Mouse (Mus musculus) limb, embryonic 11.5 days (tissue): ENCODE measurements around the gene Ifna6. TPM values are rescaled to one million over a fixed set of nuclear protein-coding genes. Genes with fewer than 3 reads are reported as not detected.
"Not testable (repeated sequence)": the region's sequence is repeated elsewhere in the genome, so short reads cannot be mapped to it uniquely, and the experiment has no call there.

Experiments
- ATAC-seq: fragments of 200-750 bp; cut with Nextera tagmentation; 2 replicates; pipeline ENCODE4 v1.8.0; 2017; ENCODE audit warnings: low read depth; ENCODE audit not compliant: insufficient number of reproducible peaks, low FRiP score, low TSS enrichment
- DNase-seq: peaks from one replicate; pipeline ENCODE4 v3.0.0-alpha.2; 2015; ENCODE audit warnings: low spot score
- H3K27ac ChIP-seq: fragments of 300-500 bp; sonication (generic); replicated peaks from 2 replicates; pipeline ENCODE4 v1.5.1; 2014; ENCODE audit warnings: low read depth, mild to moderate bottlenecking, low read length
- H3K27me3 ChIP-seq: fragments of 300-500 bp; sonication (generic); 2 replicates; pipeline ENCODE4 v1.6.1; 2014; ENCODE audit warnings: mild to moderate bottlenecking, low read length, mixed read lengths; ENCODE audit not compliant: control insufficient read depth, insufficient read depth
- H3K36me3 ChIP-seq: fragments of 300-500 bp; sonication (generic); 2 replicates; pipeline ENCODE4 v1.6.1; 2014; ENCODE audit warnings: mild to moderate bottlenecking, low read length, moderate library complexity, mixed read lengths; ENCODE audit not compliant: control insufficient read depth, insufficient read depth
- H3K4me1 ChIP-seq: fragments of 300-500 bp; sonication (generic); 2 replicates; pipeline ENCODE4 v1.6.1; 2014; ENCODE audit warnings: low read length, mixed read lengths; ENCODE audit not compliant: control insufficient read depth, insufficient read depth
- H3K4me2 ChIP-seq: fragments of 300-500 bp; sonication (generic); 2 replicates; pipeline ENCODE4 v1.6.1; 2014; ENCODE audit warnings: low read depth, mild to moderate bottlenecking, moderate library complexity; ENCODE audit not compliant: severe bottlenecking
- H3K4me3 ChIP-seq: fragments of 300-500 bp; sonication (generic); 2 replicates; pipeline ENCODE4 v1.5.1; 2014; ENCODE audit warnings: low read depth, low read length
- H3K9ac ChIP-seq: fragments of 300-500 bp; sonication (generic); 2 replicates; pipeline ENCODE4 v1.6.1; 2014; ENCODE audit warnings: mild to moderate bottlenecking, low read length
- H3K9me3 ChIP-seq: fragments of 300-500 bp; sonication (generic); 2 replicates; pipeline ENCODE4 v1.6.1; 2016; ENCODE audit warnings: low read length; ENCODE audit not compliant: control insufficient read depth
- WGBS: fragments of 180-500 bp; shearing (Covaris S2); extraction: QIAGEN DNeasy Blood & Tissue Kit; methylation state at CpG from one replicate; pipeline ENCODE4 v1.1.7; 2014; 5-methylcytosine and 5-hydroxymethylcytosine counted together
- polyA plus RNA-seq: library from polyadenylated mRNA; unstranded; fragments of >200 nt; fragmentation: Nextera tagmentation; extraction: Ambion mirVana; gene quantifications from 2 replicates; pipeline ENCODE4 v1.2.1, GENCODE M21; 2014

Ifna6 gene
- polyA plus RNA-seq, 1 experiment from 2014 or later, result not detected

DNA sequence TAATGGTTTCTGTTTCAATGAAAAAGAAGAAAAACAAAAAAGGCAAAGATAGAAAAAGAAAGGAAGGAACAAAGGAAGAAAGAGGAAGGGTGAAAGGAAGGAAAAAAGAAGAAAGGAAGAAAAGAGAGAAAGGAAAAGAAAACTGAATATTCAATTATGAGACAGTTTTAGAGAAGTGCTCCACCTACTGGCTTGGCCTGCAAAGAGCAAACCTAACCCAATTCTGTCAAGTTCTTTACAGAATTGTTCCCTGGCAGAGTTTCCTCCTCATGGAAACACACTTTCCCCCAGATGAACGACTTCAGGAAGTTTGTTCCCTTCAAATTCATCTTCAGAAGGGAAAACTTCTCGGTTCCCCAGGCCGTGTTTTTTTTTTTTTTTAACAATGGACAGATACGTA, 4.2 kb upstream of the Ifna6 start:
- DNase-seq, result peak; percentile 26
- H3K27ac ChIP-seq, result no peak overlapping the region

DNA sequence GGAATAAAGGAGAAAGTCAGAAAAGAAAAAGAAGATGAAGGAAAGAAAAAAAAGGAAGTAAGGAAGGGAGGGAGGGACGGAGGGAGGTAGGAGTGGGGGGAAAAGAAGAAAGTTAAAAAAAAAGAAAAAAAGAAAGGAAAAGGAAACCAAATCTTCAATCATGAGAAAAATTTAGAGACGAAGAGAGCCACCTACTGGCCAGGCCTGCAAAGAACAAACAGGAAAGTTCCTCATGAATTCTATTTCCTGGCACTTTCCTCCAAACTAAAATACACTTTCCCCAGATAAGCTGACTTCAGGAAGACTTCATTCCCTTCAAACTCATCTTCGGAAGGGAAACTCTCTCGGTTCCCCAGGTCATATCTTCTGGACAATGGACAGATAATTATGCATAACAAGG, 3.3 kb downstream of the Ifna6 start:
- H3K36me3 ChIP-seq, result no peaks in the 10 kb centered on the region
- no peak overlapping the region for H3K9ac ChIP-seq
- H3K27me3 ChIP-seq, result no peaks in the 10 kb centered on the region
- ATAC-seq, result no peak
- DNase-seq, result peak; percentile 38
- no peak overlapping the region for H3K4me2 ChIP-seq
- no peak overlapping the region for H3K27ac ChIP-seq
- H3K9me3 ChIP-seq, result no peaks in the 10 kb centered on the region
- 31% methylated on average over 4 of the region's 4 CpGs for WGBS
- no peak overlapping the region for H3K4me3 ChIP-seq
- H3K4me1 ChIP-seq, result no peaks in the 10 kb centered on the region

More for the DNA sequence above, 4.2 kb upstream of the Ifna6 start:
- no peak for ATAC-seq
- no peaks in the 10 kb centered on the region for H3K9me3 ChIP-seq
- H3K9ac ChIP-seq, result no peak overlapping the region
- H3K27me3 ChIP-seq, result no peaks in the 10 kb centered on the region
- WGBS, result 24% methylated on average over 4 of the region's 4 CpGs
- H3K4me3 ChIP-seq, result no peak overlapping the region
- H3K4me2 ChIP-seq, result no peak overlapping the region
- H3K4me1 ChIP-seq, result no peaks in the 10 kb centered on the region
- no peaks in the 10 kb centered on the region for H3K36me3 ChIP-seq

DNA sequence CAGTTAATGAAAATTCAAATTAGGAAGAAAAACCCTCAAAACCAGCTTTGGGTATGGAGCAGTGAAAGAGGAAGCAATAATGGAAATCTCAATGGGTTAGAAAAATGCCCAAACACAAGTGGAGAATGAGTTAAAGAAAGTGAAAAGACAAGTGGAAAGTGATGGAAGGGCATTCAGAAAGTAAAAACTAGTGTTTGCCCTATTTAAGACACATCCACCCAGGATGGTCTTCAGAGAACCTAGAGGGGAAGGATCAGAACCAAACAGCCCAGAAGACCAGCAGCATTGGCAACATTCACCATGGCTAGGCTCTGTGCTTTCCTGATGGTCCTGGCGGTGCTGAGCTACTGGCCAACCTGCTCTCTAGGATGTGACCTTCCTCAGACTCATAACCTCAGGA, 8.0 kb downstream of the Ifna6 start, which contains the start of gene Ifna5:
TSS of gene Ifna5 (plus strand) at position 301 of the 400 bp plus-strand sequence.
- not testable (repeated sequence) for H3K4me1 ChIP-seq, H3K4me2 ChIP-seq, DNase-seq, H3K36me3 ChIP-seq, H3K27me3 ChIP-seq, H3K4me3 ChIP-seq, H3K9me3 ChIP-seq, ATAC-seq, H3K9ac ChIP-seq, H3K27ac ChIP-seq
- WGBS, result 80% methylated on average over 1 of the region's 1 CpGs

DNA sequence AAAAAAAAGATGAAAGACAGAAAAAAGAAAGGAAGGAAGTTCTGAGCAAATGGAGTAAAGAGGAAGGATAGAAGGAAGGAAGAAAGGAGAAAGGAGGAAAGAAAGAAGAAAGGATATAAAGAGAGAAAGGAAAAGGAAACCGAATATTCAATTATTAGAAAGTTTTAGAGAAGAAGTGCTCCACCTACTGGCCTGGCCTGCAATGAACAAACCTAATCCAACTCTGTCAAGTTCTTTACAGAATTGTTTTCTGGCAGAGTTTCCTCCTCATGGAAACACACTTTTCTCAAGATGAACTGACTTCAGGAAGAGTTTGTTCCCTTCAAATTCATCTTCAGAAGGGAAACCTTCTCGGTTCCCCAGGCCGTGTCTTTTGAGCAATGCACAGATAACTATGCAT, 11.6 kb downstream of the Ifna6 start:
- ATAC-seq, result no peak
- H3K4me3 ChIP-seq, result no peak overlapping the region
- no peaks in the 10 kb centered on the region for H3K9me3 ChIP-seq
- H3K4me2 ChIP-seq, result no peak overlapping the region
- DNase-seq, result no peak
- H3K4me1 ChIP-seq, result no peaks in the 10 kb centered on the region
- H3K27me3 ChIP-seq, result no peaks in the 10 kb centered on the region
- H3K9ac ChIP-seq, result no peak overlapping the region
- WGBS, result 53% methylated on average over 3 of the region's 3 CpGs
- H3K36me3 ChIP-seq, result no peaks in the 10 kb centered on the region
- no peak overlapping the region for H3K27ac ChIP-seq

DNA sequence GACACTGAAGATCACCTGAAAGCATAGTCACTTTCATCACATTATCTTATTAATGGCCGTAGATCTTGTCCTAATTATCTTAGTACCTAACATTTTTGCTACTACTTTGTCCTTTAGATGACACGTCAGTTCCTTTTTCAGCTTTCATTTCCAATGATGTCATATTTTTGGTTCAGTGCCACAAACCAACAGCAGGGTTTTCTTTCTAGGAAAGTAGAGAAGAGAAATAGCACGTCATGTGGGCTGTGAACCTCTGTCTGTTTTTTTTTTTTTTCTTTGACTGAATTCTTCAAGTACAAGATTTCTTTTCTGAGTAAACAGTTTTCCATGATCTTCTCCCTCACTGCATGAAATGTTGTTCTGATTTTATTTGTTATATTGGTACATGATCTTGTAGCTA, 12.8 kb downstream of the Ifna6 start:
- Histone ChIP-seq H3K27ac (no peak overlapping the region), H3K4me3 (no peak overlapping the region), H3K9ac (no peak overlapping the region), H3K27me3 (no peaks in the 10 kb centered on the region), H3K4me1 (no peaks in the 10 kb centered on the region), H3K4me2 (no peak overlapping the region), H3K36me3 (no peaks in the 10 kb centered on the region), H3K9me3 (no peaks in the 10 kb centered on the region)
- no peak for ATAC-seq
- WGBS, result 82% methylated on average over 3 of the region's 3 CpGs
- DNase-seq, result no peak

DNA sequence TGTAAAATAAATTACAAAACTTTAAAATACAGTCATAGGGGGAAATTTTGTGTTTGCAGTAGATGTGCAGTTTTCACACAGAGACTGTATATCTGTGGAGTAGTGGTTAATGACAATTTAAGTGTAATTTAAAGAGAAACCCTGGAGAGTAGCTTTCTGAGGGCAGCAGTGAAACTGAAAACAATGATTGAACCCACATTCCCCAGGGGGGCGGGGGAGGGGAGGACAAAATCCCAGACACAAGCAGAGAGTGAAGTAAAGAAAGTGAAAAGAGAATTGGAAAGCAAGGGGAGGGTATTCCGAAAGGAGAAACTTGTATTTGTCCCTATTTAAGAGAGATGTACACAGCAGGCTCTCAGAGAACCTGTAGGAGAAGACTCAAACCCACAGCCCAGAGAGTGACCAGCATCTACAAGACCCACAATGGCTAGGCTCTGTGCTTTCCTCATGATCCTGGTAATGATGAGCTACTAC, 14.3 kb downstream of the Ifna6 start, which contains the start of gene Ifna4:
TSS of gene Ifna4 (plus strand) at position 424 of the 474 bp plus-strand sequence.
- Histone ChIP-seq H3K4me2 (no peak within 1 kb of the TSS), H3K4me3 (no peak within 1 kb of the TSS), H3K4me1 (no peaks in the 10 kb centered on the region), H3K27ac (no peak within 1 kb of the TSS), H3K9me3 (no peaks in the 10 kb centered on the region), H3K36me3 (no peaks in the 10 kb centered on the region), H3K27me3 (no peaks in the 10 kb centered on the region), H3K9ac (no peak within 1 kb of the TSS)
- ATAC-seq (no peak), DNase-seq (no peak)
- 64% methylated on average over 2 of the region's 2 CpGs for WGBS

DNA sequence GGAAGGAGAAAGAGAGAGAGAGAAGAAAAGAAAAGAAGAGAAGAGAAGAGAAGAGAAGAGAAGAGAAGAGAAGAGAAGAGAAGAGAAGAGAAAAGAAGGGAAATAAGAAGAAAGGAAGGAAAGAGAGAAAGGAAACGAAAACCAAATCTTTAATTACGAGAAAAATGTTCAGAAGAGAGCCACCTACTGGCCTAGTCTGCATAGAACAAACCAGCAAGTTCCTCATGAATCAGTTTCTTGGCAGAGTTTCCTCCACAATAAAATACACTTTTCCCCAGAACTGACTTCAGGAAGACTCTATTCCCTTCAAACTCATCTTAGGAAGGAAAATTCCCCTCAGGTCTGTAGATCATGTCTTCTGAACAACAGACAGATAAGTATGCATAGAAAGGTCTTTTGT, 18.1 kb downstream of the Ifna6 start:
- H3K9me3 ChIP-seq, result no peaks in the 10 kb centered on the region
- ATAC-seq (no peak), DNase-seq (no peak)
- no peaks in the 10 kb centered on the region for H3K27me3 ChIP-seq
- H3K4me3 ChIP-seq, result no peak overlapping the region
- H3K27ac ChIP-seq, result no peak overlapping the region
- no peak overlapping the region for H3K9ac ChIP-seq
- WGBS, result 70% methylated on average over 2 of the region's 2 CpGs
- no peaks in the 10 kb centered on the region for H3K4me1 ChIP-seq
- H3K4me2 ChIP-seq, result no peak overlapping the region
- H3K36me3 ChIP-seq, result no peaks in the 10 kb centered on the region

DNA sequence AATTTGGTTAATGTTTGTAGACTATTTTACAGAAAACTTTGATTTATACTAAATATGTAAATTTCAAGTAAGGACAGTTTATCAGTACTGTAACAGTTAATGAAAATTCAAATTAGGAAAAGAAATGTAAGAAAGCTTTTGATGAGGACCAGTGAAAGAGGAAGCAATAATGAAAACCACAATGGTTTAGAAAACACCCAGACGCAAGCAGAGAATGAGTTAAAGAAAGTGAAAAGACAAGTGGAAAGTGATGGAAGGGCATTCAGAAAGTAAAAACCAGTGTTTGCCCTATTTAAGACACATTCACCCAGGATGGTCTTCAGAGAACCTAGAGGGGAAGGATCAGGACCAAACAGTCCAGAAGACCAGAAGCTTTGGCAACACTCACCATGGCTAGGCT, 22.5 kb downstream of the Ifna6 start, which contains the start of gene Ifna1:
TSS of gene Ifna1 (plus strand) at position 390 of the 400 bp plus-strand sequence.
- no peak for ATAC-seq
- WGBS, result 69% methylated on average over 1 of the region's 1 CpGs
- no peaks in the 10 kb centered on the region for H3K4me1 ChIP-seq

More for the DNA sequence above, 22.5 kb downstream of the Ifna6 start, which contains the start of gene Ifna1:
- DNase-seq, result no peak
- Histone ChIP-seq H3K4me2 (no peak within 1 kb of the TSS), H3K9ac (no peak within 1 kb of the TSS), H3K27me3 (no peaks in the 10 kb centered on the region), H3K27ac (no peak within 1 kb of the TSS), H3K9me3 (no peaks in the 10 kb centered on the region), H3K4me3 (no peak within 1 kb of the TSS), H3K36me3 (no peaks in the 10 kb centered on the region)
